Mouse (Mus musculus): ENCODE data around the gene Syt2. TPM values are rescaled to one million over a fixed set of nuclear protein-coding genes. Genes with fewer than 3 reads are reported as not detected.

Gene Syt2
- polyA plus RNA-seq, 1 experiment, result not detected

DNA sequence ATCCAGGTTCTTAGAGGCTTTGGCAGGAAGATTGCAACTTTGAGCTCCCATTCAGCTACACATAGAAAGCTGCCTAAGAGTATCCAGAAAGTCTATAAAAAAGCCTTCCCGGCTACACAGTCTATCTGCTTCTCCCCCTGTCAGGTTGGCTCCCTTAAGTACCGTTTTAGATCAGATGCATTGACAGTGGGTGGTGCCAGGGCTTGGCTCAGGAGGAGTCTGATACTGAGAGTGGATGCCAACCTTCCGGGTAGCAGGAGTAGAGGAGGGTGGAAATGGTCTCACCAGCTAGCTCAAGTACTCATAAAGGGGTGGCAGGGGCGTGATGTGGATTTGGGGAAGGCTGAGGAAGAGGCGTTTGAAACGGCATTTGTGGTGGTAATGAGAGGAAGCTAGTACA lies 7.0 kb upstream of the Syt2 start:
- TF ChIP-seq POLR2A (IDR thresholded peaks at IDR 0.05; ENCODE audit: borderline replicate concordance, control insufficient read depth, low read depth, low read length) (no peak), CTCF (IDR thresholded peaks at IDR 0.05; ENCODE audit: control insufficient read depth, insufficient read depth, low read length) (no peak)
- 41% methylated on average over 6 of the region's 6 CpGs for WGBS
- no peaks in the 10 kb centered on the region for H3K4me1 ChIP-seq (ENCODE audit: control insufficient read depth, insufficient read depth, low read length)
- no peak overlapping the region for H3K27ac ChIP-seq (ENCODE audit: control insufficient read depth, insufficient read depth, low read depth, low read length, poor library complexity)
- H3K4me3 ChIP-seq (replicated peaks; ENCODE audit: control insufficient read depth, low read depth, low read length), result no peak overlapping the region

GRCm38 (mm10) chr1:134641507-134641906 lies 5.0 kb upstream of the Syt2 start:
- 24% methylated on average over 3 of the region's 3 CpGs for WGBS
- Histone ChIP-seq H3K4me1 (ENCODE audit: control insufficient read depth, insufficient read depth, low read length) (no peaks in the 10 kb centered on the region), H3K27ac (ENCODE audit: control insufficient read depth, insufficient read depth, low read depth, low read length, poor library complexity) (no peak overlapping the region), H3K4me3 (replicated peaks; ENCODE audit: control insufficient read depth, low read depth, low read length) (no peak overlapping the region)
- TF ChIP-seq POLR2A (IDR thresholded peaks at IDR 0.05; ENCODE audit: borderline replicate concordance, control insufficient read depth, low read depth, low read length), result no peak
- TF ChIP-seq CTCF (IDR thresholded peaks at IDR 0.05; ENCODE audit: control insufficient read depth, insufficient read depth, low read length), result peak; percentile 27; the same call in 1 of the 2 replicates

DNA sequence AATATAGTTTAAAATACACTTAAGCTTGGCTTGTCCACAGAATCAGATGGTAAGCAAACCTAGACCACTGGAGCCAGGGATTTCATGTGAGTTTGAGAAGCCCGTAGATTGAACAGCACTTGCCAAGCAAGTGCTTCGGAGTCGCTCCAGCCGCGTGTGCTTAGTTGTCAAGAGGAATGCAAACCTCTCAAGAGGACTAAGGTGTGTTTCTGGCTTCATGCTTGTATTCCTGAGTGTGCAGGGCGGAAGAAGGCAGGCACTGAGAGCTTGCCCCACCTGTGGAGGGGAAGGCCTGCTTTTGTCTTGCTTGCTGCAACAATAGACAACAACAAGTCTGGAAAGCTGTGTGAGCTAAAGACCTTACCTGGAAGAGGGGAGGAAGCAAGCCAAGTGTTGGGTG lies 2.8 kb upstream of the Syt2 start:
- Histone ChIP-seq H3K4me3 (replicated peaks; ENCODE audit: control insufficient read depth, low read depth, low read length) (no peak overlapping the region), H3K4me1 (ENCODE audit: control insufficient read depth, insufficient read depth, low read length) (no peaks in the 10 kb centered on the region), H3K27ac (ENCODE audit: control insufficient read depth, insufficient read depth, low read depth, low read length, poor library complexity) (no peak overlapping the region)
- WGBS, result 79% methylated on average over 6 of the region's 6 CpGs
- TF ChIP-seq CTCF (IDR thresholded peaks at IDR 0.05; ENCODE audit: control insufficient read depth, insufficient read depth, low read length) (no peak), POLR2A (IDR thresholded peaks at IDR 0.05; ENCODE audit: borderline replicate concordance, control insufficient read depth, low read depth, low read length) (no peak)

- H3K4me1 ChIP-seq (ENCODE audit: control insufficient read depth, insufficient read depth, low read length), result no peaks in the 10 kb centered on the region
- WGBS, result 12% methylated on average over 16 of the region's 16 CpGs
- H3K4me3 ChIP-seq (replicated peaks; ENCODE audit: control insufficient read depth, low read depth, low read length), result no peak overlapping the region
- H3K27ac ChIP-seq (ENCODE audit: control insufficient read depth, insufficient read depth, low read depth, low read length, poor library complexity), result no peak overlapping the region
- TF ChIP-seq POLR2A (IDR thresholded peaks at IDR 0.05; ENCODE audit: borderline replicate concordance, control insufficient read depth, low read depth, low read length) (no peak), CTCF (IDR thresholded peaks at IDR 0.05; ENCODE audit: control insufficient read depth, insufficient read depth, low read length) (no peak)
These were observed 873 bp upstream of the Syt2 start for GRCm38 (mm10) chr1:134645408-134646200.

DNA sequence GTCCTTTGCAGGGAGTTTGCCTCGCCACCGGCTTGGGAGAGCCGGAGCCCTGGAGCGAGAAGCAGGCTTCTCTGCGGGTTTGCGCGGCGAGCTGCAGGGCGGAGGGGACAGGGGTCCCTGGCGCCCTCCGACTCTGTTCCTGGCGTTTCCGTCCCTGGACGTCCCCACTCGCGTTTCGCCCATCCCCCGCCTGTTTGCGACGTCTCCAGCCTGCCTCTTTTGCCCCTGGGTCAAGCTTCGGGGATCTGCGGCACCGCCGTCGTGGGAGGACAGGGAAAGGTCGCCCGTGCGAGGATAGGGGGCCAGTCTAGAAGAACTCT lies 446 bp downstream of the Syt2 start:
- TF ChIP-seq CTCF (IDR thresholded peaks at IDR 0.05; ENCODE audit: control insufficient read depth, insufficient read depth, low read length), result no peak
- WGBS, result 4% methylated on average over 28 of the region's 28 CpGs
- H3K4me3 ChIP-seq (replicated peaks; ENCODE audit: control insufficient read depth, low read depth, low read length), result no peak overlapping the region

GRCm38 (mm10) chr1:134647591-134647990 lies 1.1 kb downstream of the Syt2 start:
- Histone ChIP-seq H3K27ac (ENCODE audit: control insufficient read depth, insufficient read depth, low read depth, low read length, poor library complexity) (no peak overlapping the region), H3K4me1 (ENCODE audit: control insufficient read depth, insufficient read depth, low read length) (no peaks in the 10 kb centered on the region; the same call in 1 of the 2 replicates), H3K4me3 (replicated peaks; ENCODE audit: control insufficient read depth, low read depth, low read length) (no peak overlapping the region)
- WGBS, result 67% methylated on average over 7 of the region's 7 CpGs
- TF ChIP-seq CTCF (IDR thresholded peaks at IDR 0.05; ENCODE audit: control insufficient read depth, insufficient read depth, low read length), result no peak
- no peak for TF ChIP-seq POLR2A (IDR thresholded peaks at IDR 0.05; ENCODE audit: borderline replicate concordance, control insufficient read depth, low read depth, low read length)

More for the DNA sequence above, 446 bp downstream of the Syt2 start:
- Histone ChIP-seq H3K27ac (ENCODE audit: control insufficient read depth, insufficient read depth, low read depth, low read length, poor library complexity) (no peak overlapping the region), H3K4me1 (ENCODE audit: control insufficient read depth, insufficient read depth, low read length) (no peaks in the 10 kb centered on the region; the same call in 1 of the 2 replicates)

DNA sequence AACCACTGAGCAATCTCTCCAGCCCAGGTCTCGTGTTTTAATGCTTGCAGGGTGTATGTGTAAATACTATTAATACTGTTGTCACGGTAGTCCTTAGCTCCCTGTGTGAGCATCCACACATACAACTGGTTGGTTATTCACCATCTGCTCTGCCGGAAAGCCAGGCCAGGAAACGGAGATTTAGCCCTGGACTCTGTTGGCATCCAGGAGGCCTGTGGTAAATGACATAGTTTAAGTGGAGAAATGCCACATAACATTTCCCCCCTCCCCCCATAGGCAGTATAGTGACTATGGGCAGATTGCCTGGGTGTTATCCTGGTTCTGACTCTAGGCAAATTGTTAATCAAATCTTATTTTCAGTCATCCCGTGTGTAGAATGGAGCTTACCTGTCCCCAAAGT lies 4.3 kb downstream of the Syt2 start:
- 83% methylated on average over 5 of the region's 5 CpGs for WGBS
- H3K4me3 ChIP-seq (replicated peaks; ENCODE audit: control insufficient read depth, low read depth, low read length), result no peak overlapping the region
- TF ChIP-seq POLR2A (IDR thresholded peaks at IDR 0.05; ENCODE audit: borderline replicate concordance, control insufficient read depth, low read depth, low read length) (no peak), CTCF (IDR thresholded peaks at IDR 0.05; ENCODE audit: control insufficient read depth, insufficient read depth, low read length) (no peak)
- H3K27ac ChIP-seq (ENCODE audit: control insufficient read depth, insufficient read depth, low read depth, low read length, poor library complexity), result no peak overlapping the region
- no peaks in the 10 kb centered on the region; the same call in 1 of the 2 replicates for H3K4me1 ChIP-seq (ENCODE audit: control insufficient read depth, insufficient read depth, low read length)

DNA sequence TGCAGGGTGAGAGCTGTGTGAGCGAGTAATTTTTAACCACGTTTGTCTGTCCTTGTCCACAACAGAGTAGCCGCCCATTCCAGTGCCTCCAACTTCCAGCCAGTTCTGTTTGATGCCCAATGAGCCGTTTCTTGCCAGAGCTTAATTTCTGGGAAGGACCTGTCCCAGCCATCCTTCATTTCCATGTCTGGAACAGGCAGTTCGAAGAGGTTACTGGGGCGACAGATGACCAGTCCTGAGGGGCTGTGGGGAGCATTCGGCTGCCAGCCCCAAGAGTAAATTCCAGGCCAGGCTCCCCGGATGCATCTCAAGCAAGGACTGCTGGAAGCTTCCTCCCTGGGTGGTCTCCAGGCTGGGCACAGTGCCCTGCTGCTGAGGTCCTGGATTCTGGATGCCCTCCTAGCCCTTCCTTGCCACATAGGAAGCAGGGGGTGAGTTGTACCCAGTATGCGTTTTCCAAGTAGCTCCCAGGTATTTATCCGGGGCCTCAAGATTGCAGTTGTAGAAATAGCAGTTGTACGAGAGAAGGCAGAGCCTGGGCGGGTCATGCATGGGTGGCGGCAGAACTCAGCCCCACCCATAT lies 4.9 kb downstream of the Syt2 start:
- H3K27ac ChIP-seq (ENCODE audit: control insufficient read depth, insufficient read depth, low read depth, low read length, poor library complexity), result no peak overlapping the region
- H3K4me3 ChIP-seq (replicated peaks; ENCODE audit: control insufficient read depth, low read depth, low read length), result no peak overlapping the region
- TF ChIP-seq CTCF (IDR thresholded peaks at IDR 0.05; ENCODE audit: control insufficient read depth, insufficient read depth, low read length), result no peak
- TF ChIP-seq POLR2A (IDR thresholded peaks at IDR 0.05; ENCODE audit: borderline replicate concordance, control insufficient read depth, low read depth, low read length), result no peak
- WGBS, result 44% methylated on average over 13 of the region's 13 CpGs
- H3K4me1 ChIP-seq (ENCODE audit: control insufficient read depth, insufficient read depth, low read length), result no peaks in the 10 kb centered on the region; the same call in 1 of the 2 replicates

Measured in bone marrow, adult 2 months (tissue).